Mouse (Mus musculus): ENCODE results near the gene Gm13288.
"Not testable (repeated sequence)": the region's sequence is repeated elsewhere in the genome, so short reads cannot be mapped to it uniquely, and the experiment has no call there.

- not testable (repeated sequence) for TF ChIP-seq CTCF, POLR2A (IDR thresholded peaks at IDR 0.05; ENCODE audit: insufficient read depth, low read depth, low read length)
These were observed 31.8 kb upstream of the Gm13288 start, which contains the start of gene Gm13290 for GRCm38 (mm10) chr4:88773534-88773933.
